Mouse (Mus musculus): Measurements from ENCODE around the gene Sytl3. TPM values are rescaled to one million over a fixed set of nuclear protein-coding genes. Genes with fewer than 3 reads are reported as not detected.
A peak's percentile ranks its signal among the peaks of the same experiment; 100 is the strongest.
"Not testable (repeated sequence)": the region's sequence is repeated elsewhere in the genome, so short reads cannot be mapped to it uniquely, and the experiment has no call there.

Gene Sytl3
- 0.57 and 0.82 TPM in 2 replicates for polyA plus RNA-seq (2015; fragmentation: Nextera tagmentation; extraction: Ambion mirVana)

DNA sequence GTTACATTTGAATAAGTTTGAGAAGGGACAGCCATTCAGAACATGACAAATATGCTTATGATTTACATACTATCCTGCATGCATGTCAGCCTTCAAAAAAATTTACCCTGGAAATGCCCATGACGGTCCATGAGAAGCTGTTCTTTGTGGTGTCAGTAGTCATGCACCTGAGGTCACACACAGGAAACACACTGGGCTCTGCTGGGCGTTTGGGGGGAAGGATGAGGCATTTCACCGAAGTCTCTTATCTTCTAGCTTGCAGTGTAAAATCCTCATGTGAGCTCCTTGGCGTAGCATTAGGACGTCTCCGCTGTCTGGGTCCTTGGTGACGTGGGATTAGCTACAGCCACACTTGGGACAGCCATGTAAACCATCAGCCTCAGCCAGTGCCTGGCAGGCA lies at the start of gene Sytl3:
Gene Sytl3, plus strand, starts transcription at position 293 of the 400 bp plus-strand sequence.
- H3K4me2 ChIP-seq (ENCODE audit: low read length); H3K9ac ChIP-seq (ENCODE audit: low read depth, low read length); H3K9me3 ChIP-seq (replicated peaks; ENCODE audit: control insufficient read depth, low read length, poor library complexity, severe bottlenecking); H3K4me1 ChIP-seq (ENCODE audit: control insufficient read depth, insufficient read depth, low read length); H3K27ac ChIP-seq (ENCODE audit: low read length); ATAC-seq; H3K27me3 ChIP-seq (ENCODE audit: control insufficient read depth, insufficient read depth, low read depth, low read length); H3K4me3 ChIP-seq (ENCODE audit: low read depth, low read length); H3K36me3 ChIP-seq (ENCODE audit: control insufficient read depth, insufficient read depth, low read length): not testable (repeated sequence)
- 91% methylated on average over 4 of the region's 7 CpGs for WGBS

DNA sequence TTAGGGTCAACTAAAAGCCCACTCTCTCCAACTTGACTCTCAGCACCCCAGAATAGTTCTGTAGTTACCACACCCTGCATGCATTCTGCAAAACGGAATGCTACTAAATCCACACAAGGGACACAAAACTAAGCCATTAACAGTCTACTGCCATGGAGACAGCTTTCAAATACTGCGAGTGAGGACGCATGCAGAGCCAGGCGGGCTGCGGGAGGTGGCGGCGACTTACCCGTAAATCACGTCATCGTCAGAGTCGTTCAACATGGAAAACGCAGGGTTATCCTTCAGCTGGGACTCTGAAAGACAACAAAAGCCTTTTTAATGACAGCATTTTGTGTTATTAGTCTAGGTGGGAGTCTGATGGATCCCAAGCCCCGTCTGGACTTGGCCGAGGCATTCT lies 45.4 kb upstream of the Sytl3 start:
- H3K27ac ChIP-seq (ENCODE audit: low read length); H3K4me3 ChIP-seq (ENCODE audit: low read depth, low read length); H3K27me3 ChIP-seq (ENCODE audit: control insufficient read depth, insufficient read depth, low read depth, low read length); H3K36me3 ChIP-seq (ENCODE audit: control insufficient read depth, insufficient read depth, low read length); H3K9ac ChIP-seq (ENCODE audit: low read depth, low read length); ATAC-seq; H3K4me1 ChIP-seq (ENCODE audit: control insufficient read depth, insufficient read depth, low read length); H3K4me2 ChIP-seq (ENCODE audit: low read length); H3K9me3 ChIP-seq (replicated peaks; ENCODE audit: control insufficient read depth, low read length, poor library complexity, severe bottlenecking): not testable (repeated sequence)
- 92% methylated on average over 11 of the region's 14 CpGs for WGBS

DNA sequence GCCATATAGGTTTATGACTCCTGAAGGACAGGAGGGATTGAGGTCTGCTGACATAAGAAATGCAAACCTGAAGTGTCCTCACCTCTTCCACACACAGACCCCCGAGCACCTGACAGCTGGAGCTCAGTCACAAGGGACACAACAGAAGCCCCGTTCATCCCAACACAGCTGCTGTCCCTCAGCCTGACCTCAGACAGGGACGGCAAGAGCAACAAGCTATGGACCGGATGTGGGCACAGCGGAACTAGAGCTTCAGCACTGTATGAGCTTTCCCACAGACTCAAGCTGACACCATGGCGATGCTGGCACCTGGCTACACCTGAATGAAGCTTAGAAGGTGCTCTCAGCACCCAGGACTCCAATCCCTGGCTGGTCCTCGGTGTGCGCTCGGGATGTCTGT lies 44.6 kb upstream of the Sytl3 start:
- H3K27ac ChIP-seq (ENCODE audit: low read length); H3K4me1 ChIP-seq (ENCODE audit: control insufficient read depth, insufficient read depth, low read length); H3K9ac ChIP-seq (ENCODE audit: low read depth, low read length); H3K4me3 ChIP-seq (ENCODE audit: low read depth, low read length); H3K9me3 ChIP-seq (replicated peaks; ENCODE audit: control insufficient read depth, low read length, poor library complexity, severe bottlenecking); H3K36me3 ChIP-seq (ENCODE audit: control insufficient read depth, insufficient read depth, low read length); ATAC-seq; H3K4me2 ChIP-seq (ENCODE audit: low read length); H3K27me3 ChIP-seq (ENCODE audit: control insufficient read depth, insufficient read depth, low read depth, low read length): not testable (repeated sequence)
- WGBS, result 85% methylated on average over 5 of the region's 9 CpGs

DNA sequence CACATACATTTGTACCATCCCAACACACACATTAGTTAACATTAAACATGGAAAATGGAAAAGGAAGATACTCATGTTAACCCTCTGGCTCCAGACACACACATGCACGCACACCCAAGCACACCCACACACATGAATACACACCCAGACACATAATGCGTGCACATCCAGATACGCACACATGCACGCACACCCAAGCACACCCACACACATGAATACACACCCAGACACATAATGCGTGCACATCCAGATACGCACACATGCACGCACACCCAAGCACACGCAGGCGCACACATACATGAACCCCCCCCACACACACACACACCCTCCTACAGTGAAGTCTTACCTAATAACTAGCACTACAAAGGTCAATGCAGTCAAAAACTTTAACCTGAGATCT lies 42.2 kb upstream of the Sytl3 start:
- H3K9ac ChIP-seq (ENCODE audit: low read depth, low read length); H3K27ac ChIP-seq (ENCODE audit: low read length); H3K4me1 ChIP-seq (ENCODE audit: control insufficient read depth, insufficient read depth, low read length); H3K4me2 ChIP-seq (ENCODE audit: low read length); H3K36me3 ChIP-seq (ENCODE audit: control insufficient read depth, insufficient read depth, low read length); ATAC-seq; H3K4me3 ChIP-seq (ENCODE audit: low read depth, low read length); H3K9me3 ChIP-seq (replicated peaks; ENCODE audit: control insufficient read depth, low read length, poor library complexity, severe bottlenecking); H3K27me3 ChIP-seq (ENCODE audit: control insufficient read depth, insufficient read depth, low read depth, low read length): not testable (repeated sequence)
- WGBS, result 97% methylated on average over 9 of the region's 9 CpGs

DNA sequence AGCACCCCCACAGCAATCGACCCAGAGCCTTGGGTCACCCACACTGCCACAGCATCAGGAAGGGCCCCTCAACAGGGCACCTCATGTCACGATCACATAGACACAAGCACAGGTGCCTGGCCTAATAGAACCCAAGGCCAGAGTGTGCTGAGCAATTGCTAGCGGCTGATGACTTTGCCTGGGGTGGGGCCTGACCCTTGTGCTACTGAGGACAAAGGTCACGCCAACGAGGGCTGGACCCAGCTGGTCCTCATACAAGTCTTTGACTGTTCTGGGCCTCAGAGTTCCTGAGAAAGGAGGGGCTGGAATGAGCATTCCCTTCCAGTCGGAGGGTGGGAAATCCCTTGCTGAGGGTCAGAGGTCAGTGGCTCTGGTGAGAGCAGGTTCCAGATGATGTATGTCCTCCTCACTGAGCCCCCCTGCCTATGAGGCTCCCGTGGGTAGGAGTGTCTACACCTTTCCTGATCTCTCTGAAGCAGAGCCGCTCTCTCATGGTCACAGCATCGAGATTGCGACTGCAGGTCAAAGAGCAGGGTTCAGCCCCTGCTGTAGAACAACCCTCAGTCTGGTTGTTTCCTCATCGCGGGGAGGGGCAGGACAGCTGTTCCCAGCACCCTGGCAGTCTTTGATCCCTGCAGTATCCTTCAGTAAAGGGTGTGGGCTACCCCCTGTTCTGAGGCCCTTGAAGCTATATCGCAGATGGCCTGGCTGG lies 41.0 kb upstream of the Sytl3 start:
- not testable (repeated sequence) for H3K27ac ChIP-seq (ENCODE audit: low read length); H3K36me3 ChIP-seq (ENCODE audit: control insufficient read depth, insufficient read depth, low read length); H3K4me1 ChIP-seq (ENCODE audit: control insufficient read depth, insufficient read depth, low read length); H3K4me3 ChIP-seq (ENCODE audit: low read depth, low read length); H3K4me2 ChIP-seq (ENCODE audit: low read length); H3K9ac ChIP-seq (ENCODE audit: low read depth, low read length); H3K9me3 ChIP-seq (replicated peaks; ENCODE audit: control insufficient read depth, low read length, poor library complexity, severe bottlenecking); H3K27me3 ChIP-seq (ENCODE audit: control insufficient read depth, insufficient read depth, low read depth, low read length)
- 0 out of 2 replicates have a peak, but pooled peaks have one; percentile 28 for ATAC-seq
- WGBS, result 73% methylated on average over 6 of the region's 13 CpGs

DNA sequence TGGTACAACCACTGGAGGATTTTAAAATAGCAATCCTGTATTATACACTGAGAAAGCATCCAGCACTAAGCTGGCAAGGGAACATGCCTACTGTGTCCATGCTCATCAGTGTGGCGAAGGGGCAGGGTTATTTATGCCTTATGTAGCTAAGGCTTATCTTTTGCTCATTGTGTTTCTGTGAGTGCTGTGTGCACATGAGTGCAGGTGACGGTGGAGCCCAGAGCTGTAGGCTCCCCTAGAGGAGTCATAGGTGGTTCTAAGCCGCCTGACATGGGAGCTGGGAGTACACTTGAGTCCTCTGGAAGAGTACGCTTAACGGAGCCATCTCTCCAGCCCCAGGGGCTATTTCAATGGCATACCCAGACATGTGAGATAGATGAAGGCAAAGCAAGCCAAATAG lies 39.6 kb upstream of the Sytl3 start:
- not testable (repeated sequence) for H3K9me3 ChIP-seq (replicated peaks; ENCODE audit: control insufficient read depth, low read length, poor library complexity, severe bottlenecking); H3K4me2 ChIP-seq (ENCODE audit: low read length); H3K36me3 ChIP-seq (ENCODE audit: control insufficient read depth, insufficient read depth, low read length); H3K4me1 ChIP-seq (ENCODE audit: control insufficient read depth, insufficient read depth, low read length); H3K27me3 ChIP-seq (ENCODE audit: control insufficient read depth, insufficient read depth, low read depth, low read length); H3K27ac ChIP-seq (ENCODE audit: low read length); ATAC-seq; H3K9ac ChIP-seq (ENCODE audit: low read depth, low read length); H3K4me3 ChIP-seq (ENCODE audit: low read depth, low read length)
- WGBS, result 79% methylated on average over 5 of the region's 5 CpGs

DNA sequence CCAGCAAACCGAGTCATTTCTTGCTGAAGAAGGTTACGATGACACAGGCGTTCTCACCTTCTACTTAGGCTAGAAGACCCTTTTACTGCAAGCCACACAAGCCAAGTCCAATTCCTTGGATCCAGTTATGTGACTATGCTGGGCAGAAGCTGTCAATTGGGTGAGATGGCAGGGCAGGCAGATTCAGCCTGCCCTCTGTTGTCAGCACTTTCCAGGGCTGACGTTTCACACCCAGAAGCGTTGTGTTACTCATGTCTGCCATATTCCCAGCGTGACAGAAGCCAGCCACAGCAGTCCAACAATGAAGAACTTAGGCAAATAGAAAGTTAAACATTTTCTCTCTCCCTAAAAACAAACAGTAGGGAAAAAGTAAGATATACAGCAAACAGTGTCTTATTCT lies 38.9 kb upstream of the Sytl3 start:
- H3K4me1 ChIP-seq (ENCODE audit: control insufficient read depth, insufficient read depth, low read length); H3K27me3 ChIP-seq (ENCODE audit: control insufficient read depth, insufficient read depth, low read depth, low read length); H3K9ac ChIP-seq (ENCODE audit: low read depth, low read length); H3K9me3 ChIP-seq (replicated peaks; ENCODE audit: control insufficient read depth, low read length, poor library complexity, severe bottlenecking); H3K4me2 ChIP-seq (ENCODE audit: low read length); H3K27ac ChIP-seq (ENCODE audit: low read length); H3K36me3 ChIP-seq (ENCODE audit: control insufficient read depth, insufficient read depth, low read length); H3K4me3 ChIP-seq (ENCODE audit: low read depth, low read length); ATAC-seq: not testable (repeated sequence)
- 77% methylated on average over 3 of the region's 6 CpGs for WGBS

DNA sequence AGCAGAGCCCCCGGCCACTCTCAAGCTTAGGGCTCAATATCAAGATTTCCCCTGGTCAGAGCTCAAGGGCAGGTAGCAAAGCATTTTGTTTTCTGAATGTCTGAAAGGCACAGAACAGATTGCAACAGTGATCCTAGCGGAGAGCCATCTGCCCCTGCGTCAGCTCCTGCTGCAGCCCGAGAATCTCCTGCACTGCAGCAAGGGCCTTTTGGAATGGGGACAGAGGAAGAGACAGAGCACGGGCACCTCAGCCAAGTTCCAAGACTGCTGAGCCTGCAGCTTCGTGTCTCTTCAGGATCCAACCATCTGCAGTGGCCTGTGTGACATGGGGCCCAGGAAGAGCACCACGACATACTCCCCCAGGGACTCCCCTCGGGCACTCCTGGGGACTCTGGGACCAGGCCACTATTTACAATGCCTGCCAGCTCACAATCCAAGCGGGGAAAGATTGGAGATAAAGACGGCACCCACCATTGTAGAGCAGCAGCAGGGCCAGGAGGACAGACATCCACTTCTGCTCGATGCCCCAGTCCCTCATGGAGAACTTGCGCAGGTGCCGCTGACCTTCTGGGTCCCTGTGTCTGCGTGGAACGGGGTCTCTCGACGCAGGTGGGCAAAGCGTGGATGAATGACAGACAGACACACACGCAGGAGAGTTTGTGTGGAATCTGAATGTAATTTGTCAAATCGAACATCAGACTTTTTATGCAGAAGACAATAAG lies 38.0 kb upstream of the Sytl3 start:
- not testable (repeated sequence) for H3K27ac ChIP-seq (ENCODE audit: low read length); H3K27me3 ChIP-seq (ENCODE audit: control insufficient read depth, insufficient read depth, low read depth, low read length); H3K4me3 ChIP-seq (ENCODE audit: low read depth, low read length); H3K9ac ChIP-seq (ENCODE audit: low read depth, low read length); H3K9me3 ChIP-seq (replicated peaks; ENCODE audit: control insufficient read depth, low read length, poor library complexity, severe bottlenecking); H3K4me2 ChIP-seq (ENCODE audit: low read length); H3K36me3 ChIP-seq (ENCODE audit: control insufficient read depth, insufficient read depth, low read length); H3K4me1 ChIP-seq (ENCODE audit: control insufficient read depth, insufficient read depth, low read length); ATAC-seq
- WGBS, result 82% methylated on average over 17 of the region's 20 CpGs

DNA sequence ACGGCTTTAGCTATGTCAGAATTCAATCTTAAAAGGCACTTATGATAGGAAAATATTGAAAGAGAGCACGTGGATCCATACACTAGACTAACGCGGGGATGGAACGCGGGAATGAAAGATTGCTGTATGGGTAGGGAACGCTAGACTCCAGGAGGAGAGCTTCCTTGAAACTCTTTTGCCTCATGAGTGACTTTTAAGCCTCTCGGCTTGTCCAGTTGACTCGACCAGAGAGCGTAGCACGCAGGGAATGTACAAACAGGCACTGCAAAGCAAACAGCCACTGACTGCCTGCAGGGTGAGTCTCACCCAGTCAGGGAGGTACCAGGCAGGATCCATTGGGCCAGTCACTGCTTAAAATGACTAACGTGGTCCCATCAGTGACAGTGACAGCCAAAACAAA lies 36.9 kb upstream of the Sytl3 start:
- not testable (repeated sequence) for H3K27me3 ChIP-seq (ENCODE audit: control insufficient read depth, insufficient read depth, low read depth, low read length); H3K9ac ChIP-seq (ENCODE audit: low read depth, low read length); H3K4me1 ChIP-seq (ENCODE audit: control insufficient read depth, insufficient read depth, low read length); H3K4me3 ChIP-seq (ENCODE audit: low read depth, low read length); H3K36me3 ChIP-seq (ENCODE audit: control insufficient read depth, insufficient read depth, low read length); H3K27ac ChIP-seq (ENCODE audit: low read length); H3K9me3 ChIP-seq (replicated peaks; ENCODE audit: control insufficient read depth, low read length, poor library complexity, severe bottlenecking); ATAC-seq; H3K4me2 ChIP-seq (ENCODE audit: low read length)
- whole genome bisulfite sequencing, result 87% methylated on average over 11 of the region's 12 CpGs

All from midbrain, embryonic 16.5 days (tissue).